Mouse (Mus musculus) cerebellum, postnatal 36 days (tissue): Measurements from ENCODE around the gene Nbea.

Experiments used
- DNase-seq, 2 experiments: peaks; one replicate each; pipeline ENCODE4 v3.0.0; 2021 to 2022; ENCODE audit warnings: mixed read lengths in 2 of 2

The Nbea gene

DNA sequence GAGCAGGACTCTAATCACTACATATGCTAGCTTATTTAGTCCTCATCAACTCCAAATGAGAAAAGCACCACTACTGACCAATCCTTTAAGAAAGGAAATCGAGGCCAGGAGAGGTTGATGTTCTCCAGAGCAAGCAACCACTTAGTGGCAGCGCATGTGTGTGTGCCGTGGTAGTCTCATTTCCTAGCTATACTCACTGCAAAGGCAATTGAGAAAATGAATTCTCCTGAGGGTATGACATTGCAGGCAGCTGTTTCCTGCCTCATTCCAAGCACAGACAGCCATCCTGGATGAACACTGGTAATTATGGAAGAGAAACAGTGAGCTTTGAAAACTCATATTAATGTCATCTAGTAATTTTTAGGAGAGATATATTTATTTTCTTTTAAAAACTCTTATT, 358.6 kb downstream of the Nbea start:
- DNase-seq = no peak

DNA sequence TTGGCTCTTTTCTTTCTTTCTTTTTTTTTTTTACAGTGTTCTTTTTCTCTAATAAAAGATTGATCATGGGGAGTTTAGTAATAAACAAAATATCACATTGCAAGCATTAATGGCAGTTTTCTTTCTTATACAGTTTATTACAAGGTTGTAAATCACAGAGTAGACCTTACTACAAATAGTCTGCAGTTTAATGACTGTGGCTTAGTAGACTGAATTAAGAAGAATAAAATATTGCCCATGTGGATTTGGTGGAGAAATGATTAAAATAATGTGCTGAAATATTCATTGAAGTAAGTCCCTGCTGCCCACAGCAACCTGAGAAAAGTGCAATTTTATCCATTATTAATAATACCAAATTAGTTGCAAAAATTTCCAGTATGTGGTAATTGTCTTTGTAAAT, 363.9 kb downstream of the Nbea start:
- no peak for DNase-seq

DNA sequence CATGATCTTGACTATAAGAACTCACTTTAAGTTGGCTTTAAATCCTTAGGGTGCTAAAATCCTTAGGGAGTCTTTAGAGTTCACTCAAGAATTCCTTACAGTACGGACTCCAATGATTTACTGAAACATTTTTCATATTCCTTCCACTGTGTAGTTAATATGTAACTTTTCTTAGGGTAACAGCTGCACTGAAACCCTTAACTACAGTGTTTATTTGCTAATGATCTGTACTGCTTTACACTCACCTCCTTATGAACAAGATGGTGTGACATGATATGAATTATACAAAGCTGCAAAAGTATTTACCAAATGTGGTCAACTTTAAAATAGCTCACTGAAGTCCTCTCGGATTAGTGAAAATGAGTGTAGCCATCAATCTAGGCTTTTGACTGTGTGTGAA, 365.4 kb downstream of the Nbea start:
- no peak for DNase-seq

DNA sequence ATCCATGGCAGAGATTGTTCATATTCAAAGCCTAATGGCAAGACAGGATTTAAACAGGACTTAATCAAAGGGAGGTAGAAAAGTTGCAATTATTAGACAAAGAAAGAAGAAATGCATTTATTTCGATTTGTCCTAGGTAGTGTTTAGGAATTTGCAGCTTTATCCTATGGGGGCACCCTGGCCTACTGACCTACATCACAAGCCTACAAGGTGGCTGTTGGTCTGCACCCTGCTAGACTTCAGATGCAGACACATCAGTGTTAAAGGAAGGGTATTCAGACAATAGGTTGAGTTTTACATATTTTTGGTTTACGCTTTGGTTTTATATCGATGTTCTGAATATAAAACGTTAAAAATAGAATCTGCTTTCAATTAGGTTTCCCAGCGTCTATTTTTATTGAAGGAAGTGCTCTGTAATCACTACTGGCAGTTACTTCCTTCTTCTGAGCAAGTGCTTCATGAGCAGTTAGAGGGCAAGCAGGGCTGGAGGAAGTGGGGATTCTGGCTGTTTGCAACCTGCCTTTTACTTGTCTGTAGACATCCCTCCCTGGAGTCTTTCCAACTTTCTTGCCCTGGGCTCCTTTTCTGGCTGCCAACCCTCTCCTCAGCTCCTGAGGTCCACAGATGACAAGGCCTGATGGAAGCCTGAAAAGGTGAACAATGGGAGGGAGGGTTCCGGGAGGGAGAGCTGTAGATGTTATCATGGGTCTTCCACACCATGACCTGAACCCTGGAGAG, 366.7 kb downstream of the Nbea start:
- peak in 1 of 2 experiments; percentile 17 for DNase-seq

DNA sequence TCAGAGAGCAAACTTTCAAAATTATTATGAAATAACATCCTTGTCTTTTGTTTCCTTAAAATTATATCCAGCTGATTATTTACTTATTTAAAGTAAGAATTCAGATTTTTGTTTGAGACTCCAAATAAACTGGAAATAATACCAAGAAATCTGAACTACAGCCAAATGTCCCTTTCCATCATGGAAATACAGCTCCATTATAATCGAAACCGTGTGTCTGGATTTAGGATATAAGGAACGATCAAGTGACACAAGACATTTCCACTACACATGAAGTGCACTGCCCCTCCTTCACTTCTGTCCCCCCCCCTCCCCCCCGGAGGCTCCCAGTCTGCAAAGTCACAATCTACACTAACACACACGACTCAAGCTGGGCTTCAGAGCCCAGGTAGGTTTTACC, 367.4 kb downstream of the Nbea start:
- no peak for DNase-seq

DNA sequence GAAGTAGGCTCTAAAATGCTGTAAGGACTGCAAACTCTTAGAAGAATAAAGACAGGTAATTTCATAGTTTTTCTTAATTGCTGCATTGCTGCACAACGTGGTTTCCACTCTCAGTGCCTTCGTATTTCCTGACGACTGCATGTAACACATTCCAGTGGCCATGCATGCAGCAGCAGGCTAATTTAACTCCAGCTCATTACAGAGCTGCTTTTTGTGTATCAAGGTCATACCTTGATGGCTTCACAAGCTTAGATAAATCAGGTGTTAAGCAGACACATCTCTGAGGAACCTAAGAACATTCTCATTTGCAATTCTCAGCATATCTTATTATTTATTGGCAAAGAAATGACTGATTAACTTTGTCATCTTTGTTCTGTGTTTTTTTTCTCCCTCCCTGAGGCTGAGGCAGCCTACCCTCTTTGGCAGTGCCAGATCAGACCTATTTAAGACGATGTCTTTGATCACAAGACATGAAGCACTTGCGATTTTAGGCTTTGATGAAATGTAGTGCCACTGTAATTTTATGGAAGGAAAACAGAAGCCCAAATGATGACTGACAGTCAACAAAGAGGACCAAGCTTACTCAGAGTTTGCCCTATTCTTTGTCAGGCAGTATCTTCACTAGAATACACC, 368.4 kb downstream of the Nbea start:
- DNase-seq = no peak

DNA sequence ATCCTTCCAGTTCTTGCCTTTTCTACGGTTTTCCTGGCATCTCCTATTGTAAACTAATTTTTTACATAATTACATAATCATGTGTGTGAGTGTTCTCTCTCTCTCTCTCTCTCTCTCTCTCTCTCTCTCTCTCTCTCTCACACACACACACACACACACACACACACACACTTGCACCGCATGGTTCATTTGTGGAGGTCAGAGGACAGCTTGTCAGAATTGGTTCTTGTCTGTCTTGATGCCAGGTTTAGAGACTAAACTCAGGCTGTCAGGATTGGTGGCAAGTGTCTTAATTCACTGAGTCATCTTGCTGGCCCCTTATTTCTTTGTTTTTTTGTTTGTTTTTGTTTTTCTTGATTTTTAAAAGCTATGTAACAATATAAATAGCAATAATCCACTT, 388.7 kb downstream of the Nbea start:
- no peak for DNase-seq

DNA sequence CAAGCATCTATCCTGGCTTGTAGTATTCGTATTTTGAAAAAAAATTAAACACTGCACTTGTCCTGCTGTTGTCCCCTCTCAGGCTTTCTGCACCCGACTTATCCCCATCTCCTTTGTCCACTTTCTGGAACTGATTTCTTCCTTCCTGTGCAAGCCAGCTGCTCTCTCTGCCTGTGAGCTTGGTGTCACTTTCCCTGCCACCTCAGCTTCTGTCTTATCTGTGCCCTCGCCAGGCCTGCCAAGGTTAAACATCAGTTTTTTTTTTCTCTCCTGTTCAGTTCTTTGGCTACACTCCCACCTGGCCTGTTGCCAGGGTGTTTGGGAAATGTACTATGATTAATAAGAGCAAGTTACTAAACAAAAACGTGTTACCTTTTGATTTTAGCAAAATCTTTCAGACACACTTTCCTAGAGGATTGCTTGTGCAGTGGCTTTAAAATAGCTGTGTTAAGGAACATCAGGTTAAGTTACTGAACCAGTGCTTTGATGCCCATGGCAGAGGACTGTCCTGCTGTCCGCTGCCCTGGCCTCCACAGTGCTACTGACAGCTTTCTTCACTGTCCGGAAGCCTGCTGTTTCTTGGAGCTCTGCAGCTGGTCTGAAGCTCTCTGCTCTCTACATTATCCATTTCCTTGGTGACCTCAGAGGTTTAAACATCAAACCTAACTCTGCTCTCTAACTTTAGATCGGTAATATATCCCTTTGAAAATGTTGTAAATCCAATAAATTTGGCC, 389.5 kb downstream of the Nbea start:
- peak; percentile 62 to 65 for DNase-seq

DNA sequence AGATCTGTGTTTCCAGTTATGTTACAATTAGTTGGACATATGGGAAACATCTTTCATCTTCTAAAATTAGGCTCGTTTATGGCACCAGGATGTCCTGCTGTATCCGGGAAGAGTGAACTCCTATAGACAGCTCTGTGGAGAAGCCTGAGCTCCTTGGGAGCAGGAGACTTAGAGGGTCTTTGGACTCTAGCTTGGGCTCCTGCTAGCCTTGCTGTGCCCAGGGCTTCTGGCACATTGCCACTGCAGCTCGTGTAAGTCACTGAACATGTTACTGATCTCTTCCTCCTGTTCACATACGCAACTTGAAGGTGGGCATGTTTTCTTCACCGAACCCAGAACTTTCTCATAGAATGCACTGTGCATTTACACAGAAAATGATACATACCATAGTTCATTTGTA, 391.2 kb downstream of the Nbea start:
- peak; percentile 51 to 53 for DNase-seq

DNA sequence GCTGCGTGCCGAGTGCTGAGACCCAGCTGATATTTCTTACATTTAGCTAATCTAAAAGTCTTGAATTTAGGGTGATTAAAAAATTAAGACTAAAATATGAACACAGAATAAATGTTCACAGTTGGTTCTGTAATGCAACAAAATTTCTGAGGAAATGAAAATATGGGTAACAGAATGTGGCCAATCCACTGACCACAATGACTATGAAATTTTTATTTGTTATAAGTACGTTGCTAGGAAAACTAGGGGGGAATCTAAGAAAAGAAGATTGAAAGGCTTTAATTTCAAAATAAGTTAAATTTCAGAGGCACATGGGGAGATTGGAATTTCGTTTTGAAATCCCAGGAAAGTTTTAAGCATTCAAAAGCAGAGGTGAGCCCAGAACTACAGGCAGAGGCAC, 392.9 kb downstream of the Nbea start:
- no peak for DNase-seq

DNA sequence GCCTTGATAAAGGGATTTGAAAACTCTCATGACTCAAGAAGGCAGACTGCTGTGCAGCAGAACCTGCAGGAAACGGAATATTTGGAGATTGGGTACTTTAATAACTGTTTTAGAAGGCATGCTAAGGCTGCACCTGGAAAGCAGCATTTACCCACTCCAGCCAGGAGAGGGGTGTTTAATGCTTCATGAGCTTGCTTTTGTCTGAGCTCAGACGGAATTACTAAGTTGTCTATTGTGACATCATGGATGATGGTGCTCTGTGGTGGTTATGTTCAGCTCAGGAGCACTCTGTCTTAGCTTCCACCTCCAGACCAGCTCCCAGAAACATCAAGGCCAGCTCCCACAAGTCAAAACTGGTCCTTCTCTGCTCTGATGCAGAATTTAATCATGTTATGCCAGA, 393.6 kb downstream of the Nbea start:
- peak in 1 of 2 experiments; percentile 23 for DNase-seq

DNA sequence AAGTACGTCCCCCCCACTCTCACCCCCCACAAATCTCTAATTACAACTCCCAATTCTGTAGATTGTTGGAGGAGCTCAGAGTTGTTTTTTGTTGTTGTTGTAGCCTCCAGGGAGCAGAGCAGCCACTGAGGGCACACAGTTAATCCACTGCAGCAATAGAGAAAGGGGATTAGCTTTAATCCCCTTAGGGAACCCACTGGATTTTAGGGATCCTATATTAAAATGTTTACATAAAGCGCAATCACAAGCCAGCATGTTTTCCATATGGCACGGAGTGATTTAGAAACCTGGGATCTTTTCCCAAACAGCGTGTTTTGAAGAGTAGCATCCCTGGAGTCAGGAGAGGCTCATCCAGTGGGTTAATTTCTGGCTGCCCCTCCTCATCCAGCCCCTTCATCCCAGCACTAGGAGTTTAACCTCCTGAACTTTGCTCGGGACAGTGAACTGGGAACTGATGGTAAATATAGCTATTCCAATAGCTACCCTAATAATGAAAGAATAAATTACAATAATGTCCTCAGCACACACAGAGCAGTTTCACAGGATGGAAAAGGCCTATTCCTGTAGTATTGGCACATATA, 394.8 kb downstream of the Nbea start:
- peak in 1 of 2 experiments; percentile 23 for DNase-seq

DNA sequence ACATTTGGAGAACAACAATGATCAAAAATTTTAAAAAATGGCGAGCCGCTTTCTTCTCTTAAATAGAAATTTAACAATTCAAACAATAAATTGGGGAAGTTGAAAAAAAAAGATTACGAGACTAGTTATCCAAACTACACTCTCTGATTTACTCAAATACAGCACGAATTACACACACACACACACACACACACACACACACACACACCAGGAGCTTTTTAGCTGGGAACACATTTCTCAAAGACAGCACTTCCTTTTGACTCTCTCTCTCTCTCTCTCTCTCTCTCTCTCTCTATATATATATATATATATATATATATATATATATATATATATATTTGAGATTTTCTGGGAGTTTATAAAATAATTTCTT, 395.3 kb downstream of the Nbea start:
- DNase-seq = no peak

DNA sequence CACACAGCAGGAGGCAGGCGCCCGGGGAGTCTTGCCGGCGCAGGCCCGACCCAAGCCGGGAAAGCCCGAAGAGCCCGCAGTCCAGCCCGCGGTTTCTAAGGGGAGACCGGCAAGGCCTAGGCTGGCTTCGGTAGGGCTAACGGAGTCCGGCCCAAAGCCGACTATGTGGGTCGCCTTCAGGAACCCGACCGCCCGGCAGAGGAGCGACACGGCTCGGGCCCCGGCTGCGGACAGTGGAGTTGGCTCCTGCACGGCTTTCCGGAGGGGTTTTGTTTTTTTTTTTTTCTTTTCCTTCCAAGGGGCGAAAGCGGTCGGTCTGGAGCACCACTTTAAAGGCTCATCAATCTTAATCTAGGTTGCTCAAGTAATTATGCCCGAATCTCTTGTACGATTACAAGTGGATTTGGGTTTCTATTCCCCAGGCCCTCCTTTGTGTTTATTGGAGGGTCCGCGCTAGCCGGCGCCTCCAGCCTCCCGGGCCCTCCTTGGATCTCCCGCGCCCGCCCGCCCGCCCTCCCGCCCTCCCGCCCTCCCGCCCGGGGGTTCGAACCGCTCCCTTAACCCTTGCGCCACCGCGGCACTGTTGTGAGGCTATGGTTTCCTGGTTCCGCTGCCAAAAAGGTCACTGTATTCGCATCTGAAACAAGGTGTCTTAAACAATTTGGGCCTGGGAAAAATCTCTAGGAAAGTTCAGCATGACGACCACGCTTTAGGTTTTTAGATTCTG, 395.9 kb downstream of the Nbea start:
- peak; percentile 68 to 72 for DNase-seq

DNA sequence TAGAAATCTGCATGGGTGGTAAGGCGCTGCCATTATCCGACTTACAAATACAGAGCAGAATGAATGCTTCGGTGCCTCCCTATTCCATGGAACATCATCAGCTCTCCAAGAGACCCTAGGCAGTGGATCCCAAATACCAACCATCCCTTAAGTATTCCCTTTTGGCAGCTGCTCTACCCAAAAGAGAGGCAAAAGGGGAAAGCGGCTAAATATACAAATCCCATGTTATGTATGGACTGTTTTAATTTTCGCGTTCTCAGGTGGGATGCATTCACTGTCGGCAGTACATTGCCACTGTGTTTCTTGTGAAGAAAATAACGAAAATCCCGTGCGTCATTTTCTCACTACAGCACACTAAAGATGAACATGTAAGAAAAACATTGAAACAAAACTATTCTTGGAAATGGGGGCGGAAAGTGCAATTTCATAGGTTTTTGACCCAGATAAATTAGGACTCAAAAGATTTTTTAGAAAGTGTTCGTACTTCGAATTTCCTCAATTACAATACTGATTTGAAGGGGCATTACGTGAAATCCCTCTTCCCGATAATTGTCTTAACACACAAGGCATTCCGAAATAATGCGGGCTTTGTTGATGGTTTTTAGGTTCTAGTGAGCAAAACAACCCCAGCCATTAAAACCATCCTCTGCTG, 396.5 kb downstream of the Nbea start:
- DNase-seq = peak in 1 of 2 experiments; percentile 52

DNA sequence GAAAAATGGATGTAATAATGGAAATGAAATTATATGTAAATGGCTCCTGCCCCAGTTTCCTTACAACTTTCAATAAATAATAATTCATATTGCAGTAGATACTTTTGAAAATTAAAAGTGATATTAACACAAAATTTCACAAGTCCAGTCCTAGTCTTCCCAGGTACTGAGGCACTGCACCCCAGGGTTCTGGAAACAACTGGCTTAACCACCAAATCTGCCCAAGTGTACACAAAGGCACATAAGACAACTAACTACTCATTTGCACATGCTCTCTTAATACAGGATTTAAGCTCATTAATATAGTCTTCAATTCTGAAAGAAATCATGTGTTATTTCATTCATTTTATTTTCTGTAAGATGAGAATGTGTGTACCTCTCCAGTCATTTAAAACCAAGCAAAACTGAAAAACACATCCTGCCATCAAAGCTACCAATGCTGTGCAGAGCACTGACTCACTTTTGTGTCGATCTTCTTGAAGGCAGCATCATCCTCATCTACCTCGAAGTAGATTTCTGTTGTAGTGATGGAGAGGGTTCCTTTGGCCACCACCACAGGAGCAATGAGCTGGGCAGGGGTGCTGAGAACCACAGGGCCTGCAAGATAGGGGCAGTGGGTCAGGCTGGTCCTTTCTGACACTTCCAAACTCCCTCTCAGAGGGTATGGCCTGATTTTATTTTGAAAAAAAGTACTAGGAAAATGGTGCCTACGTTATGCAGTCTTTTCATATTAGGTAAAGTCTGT, 397.3 kb downstream of the Nbea start:
- DNase-seq = peak; percentile 33 to 59

DNA sequence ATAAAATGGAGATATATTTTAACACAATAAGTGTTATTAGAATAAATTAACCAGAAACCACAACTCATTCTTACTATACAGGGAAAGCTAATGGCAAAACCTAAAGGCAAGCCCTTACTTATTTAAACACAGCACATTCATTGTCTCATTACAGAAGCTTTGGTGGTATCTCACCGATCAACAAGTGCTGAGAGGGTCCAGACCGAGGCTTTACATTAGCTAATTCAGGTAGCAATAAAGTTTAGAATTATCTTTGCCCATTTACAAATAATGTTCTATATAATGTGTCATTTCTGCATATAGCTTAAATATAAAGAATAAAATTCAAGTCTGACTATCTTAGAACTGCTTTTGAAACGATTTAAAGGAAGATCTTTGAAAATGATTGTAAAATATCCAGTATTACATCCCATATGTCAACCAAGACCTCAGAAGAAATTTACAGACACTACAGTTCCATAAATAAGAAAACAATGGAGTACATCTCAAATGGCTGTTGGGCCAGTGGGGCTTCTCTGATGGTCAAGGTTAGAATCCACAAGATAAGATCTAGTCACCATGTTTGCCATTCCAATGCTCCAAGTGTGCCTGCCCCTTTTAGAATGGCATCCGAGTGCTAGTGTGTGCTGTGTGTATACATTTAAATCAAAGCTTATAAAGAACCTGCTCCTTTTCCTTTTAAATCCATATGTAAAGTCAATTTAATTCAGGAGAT, 398.1 kb downstream of the Nbea start:
- DNase-seq = peak in 1 of 2 experiments; percentile 39

DNA sequence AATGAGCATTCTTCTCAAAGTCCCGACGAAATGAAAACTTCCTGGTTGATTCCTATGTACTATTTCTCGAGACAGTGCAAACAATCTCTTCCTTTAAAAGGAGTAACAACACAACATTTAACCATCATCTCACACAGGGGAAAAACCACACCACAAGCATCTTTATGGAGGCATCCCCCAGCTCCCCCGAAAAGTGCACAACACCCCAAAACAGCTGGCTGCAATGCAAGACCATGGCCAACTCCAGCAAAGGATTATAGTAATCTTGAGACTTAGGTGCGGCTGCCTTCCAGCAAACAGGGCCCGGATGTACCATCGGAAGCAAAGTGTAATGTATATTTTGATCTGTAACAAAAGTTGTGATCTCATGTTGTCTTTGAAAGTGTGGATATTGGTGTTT, 399.4 kb downstream of the Nbea start:
- peak in 1 of 2 experiments; percentile 24 for DNase-seq

DNA sequence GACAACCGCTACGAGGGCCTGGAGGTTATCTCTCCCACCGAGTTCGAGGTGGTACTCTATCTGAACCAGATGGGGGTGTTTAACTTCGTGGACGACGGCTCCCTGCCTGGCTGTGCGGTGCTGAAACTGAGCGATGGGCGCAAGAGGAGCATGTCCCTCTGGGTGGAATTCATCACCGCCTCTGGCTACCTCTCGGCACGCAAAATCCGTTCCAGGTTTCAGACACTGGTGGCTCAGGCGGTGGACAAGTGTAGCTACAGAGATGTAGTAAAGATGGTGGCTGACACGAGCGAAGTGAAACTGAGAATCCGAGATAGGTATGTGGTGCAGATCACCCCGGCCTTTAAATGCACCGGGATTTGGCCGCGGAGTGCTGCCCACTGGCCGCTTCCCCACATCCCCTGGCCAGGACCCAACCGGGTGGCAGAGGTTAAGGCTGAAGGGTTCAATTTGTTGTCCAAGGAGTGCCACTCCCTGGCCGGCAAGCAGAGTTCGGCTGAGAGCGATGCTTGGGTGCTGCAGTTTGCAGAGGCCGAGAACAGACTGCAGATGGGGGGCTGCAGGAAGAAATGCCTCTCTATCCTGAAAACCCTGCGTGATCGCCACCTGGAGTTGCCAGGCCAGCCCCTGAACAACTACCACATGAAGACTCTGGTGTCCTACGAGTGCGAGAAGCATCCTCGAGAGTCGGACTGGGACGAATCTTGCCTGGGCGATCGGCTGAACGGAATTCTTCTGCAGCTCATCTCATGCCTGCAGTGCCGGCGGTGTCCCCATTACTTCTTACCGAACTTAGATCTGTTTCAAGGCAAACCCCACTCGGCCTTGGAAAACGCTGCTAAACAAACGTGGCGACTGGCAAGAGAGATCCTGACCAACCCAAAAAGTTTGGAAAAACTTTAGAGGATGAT, 400.1 kb downstream of the Nbea start:
- DNase-seq = peak; percentile 67 to 71

DNA sequence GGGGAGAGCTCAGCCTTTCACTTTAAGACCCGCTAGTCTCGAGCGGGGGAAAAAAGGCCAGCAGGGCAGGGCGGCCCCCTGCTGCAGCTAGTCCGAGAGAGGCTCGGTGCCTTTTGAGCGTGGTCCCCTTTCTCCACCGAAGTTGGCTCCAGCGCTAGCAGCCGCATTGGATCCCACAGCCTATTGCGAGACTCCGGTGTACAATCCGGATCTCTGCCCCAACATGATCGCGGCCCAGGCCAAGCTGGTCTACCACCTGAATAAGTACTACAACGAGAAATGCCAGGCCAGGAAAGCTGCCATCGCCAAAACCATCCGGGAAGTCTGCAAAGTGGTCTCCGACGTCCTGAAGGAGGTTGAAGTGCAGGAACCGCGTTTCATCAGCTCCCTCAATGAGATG, 400.7 kb downstream of the Nbea start:
- peak; percentile 55 to 70 for DNase-seq
